Mouse (Mus musculus) cerebellum, postnatal 36 days (tissue): ENCODE results near the gene Stoml1.

ENCODE experiments used
- DNase-seq, 2 experiments: peaks; one replicate each; pipeline ENCODE4 v3.0.0; 2021 to 2022; ENCODE audit warnings: mixed read lengths in 2 of 2

Gene Stoml1

DNA sequence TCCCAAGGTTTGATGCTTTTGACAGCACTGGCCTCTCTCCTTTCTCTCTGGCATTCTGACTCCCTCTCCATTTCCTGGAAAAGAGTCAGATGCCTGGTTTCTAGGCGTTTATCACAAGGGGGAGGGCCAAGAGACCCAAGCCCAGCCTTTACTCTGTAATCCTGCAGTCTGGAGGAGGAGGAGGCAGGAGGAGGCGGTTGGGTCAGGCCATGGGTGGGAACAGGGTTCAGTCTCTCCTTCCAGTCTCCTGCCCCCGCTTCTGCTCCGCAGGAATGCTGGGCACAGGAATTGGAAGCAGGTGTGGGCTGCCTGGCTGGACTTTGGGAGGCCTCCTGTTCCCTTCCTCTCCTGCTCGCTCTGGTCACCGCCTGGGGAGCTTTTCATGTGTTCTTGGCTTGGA is 52.7 kb downstream of the Stoml1 start:
- DNase-seq = peak in 1 of 2 experiments; percentile 17

DNA sequence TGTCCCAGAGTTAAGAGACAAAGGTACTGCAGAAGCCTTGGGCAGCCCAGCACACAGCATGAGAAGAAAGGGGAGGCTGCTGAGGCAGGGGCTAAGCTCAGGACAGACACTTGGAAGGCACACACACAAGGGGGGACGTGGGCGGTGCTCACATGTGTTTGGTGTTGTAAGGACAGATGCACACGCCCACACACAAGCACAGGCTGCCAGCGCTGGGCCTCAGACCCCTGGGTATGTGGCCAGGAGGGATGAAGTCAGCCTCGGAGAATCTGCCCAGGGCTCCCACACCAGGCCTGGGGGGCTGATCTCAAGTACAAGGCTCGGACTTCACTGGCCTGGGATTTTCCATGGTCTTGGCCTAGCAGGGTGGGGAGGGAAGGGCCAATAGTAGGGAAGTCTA is 55.4 kb downstream of the Stoml1 start:
- DNase-seq = no peak

DNA sequence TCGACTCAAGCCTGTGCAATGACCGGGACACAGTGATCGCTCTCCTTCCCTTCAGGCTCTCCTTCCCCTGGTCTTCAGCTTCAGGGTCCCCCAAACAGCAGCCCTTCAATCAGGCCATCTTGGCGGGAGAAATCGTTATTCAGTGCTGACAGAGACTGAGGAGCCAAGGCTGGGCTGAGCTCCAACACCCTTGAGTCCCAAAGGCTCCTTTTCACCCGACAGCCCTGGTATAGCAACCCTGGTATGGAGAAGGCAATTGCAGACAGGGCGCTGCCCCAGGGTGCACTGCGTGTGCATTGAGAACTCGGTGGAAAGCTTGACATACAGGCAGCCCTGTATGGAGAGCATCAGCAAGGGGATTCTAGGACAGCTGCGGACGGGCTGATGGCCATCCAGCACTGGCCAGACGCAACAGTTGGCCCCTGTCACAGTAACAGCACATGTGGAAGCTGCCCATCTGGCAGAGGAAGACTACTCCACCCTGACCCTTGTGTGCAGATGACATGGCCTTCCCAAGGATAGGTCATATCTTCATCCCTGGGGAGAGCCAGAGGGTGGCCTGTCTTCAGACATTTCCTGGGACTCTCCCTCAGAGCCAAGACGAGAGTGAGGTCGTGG is 57.2 kb downstream of the Stoml1 start:
- DNase-seq = no peak

DNA sequence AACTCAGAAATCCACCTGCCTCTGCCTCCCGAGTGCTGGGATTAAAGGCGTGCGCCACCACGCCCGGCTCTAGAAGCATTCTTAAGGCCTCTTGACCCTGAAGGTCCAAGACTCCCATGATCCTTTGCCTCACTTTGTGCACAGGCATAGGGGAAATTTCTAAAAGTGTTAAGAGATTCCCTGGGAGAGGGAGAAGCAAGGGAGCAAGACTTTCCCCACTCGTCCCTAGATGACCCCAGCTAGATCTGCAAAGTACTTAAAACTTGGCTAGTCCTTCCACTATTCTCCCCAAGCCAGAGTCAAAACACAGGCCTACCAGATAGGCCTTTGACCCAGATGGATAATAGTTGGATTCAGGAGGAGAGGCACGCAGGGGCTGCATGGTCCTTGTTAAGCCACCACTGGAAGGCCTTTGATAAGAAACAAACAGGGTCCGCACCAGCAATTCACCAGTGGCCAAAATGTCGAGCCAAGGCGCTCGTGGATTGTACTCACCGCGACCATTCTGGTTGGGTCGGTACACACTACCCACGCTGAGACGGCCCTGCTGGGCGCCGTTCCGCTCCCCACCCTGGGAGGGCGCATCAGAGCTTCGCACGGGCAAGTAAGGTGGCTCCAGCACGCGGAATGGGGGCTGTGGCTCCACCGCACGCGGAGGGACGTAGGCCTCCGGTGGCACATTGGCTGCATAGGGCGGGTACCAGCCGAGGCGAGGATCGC is 58.4 kb downstream of the Stoml1 start:
- DNase-seq = no peak
